Mouse (Mus musculus) kidney, adult 9 months (tissue): ENCODE data around the gene 3830417A13Rik.

Experiments
- DNase-seq: peaks from one replicate; pipeline ENCODE4 v3.0.0; 2022

The 3830417A13Rik gene

DNA sequence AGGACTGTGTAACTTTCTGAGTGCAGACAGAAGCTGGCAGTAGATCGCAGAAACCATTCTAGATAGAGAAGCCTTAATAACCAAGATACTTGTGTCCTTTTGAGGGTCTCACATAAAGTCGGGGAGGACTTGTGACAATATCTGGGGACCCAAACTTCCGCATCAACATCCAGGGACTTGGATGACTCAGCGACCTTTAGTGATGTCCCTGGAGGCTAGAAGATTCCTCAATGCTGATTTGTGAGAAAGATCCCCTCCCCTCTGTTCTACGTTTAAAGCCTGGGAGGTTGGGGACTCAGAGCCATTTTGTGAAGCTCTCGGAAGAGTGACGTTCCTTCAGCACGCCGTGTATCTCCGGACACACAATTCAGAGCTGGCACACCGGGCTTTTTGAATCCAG lies at the start of gene 3830417A13Rik:
3830417A13Rik (plus strand) TSS at position 301 of the 400 bp plus-strand sequence.
- DNase-seq = no peak

DNA sequence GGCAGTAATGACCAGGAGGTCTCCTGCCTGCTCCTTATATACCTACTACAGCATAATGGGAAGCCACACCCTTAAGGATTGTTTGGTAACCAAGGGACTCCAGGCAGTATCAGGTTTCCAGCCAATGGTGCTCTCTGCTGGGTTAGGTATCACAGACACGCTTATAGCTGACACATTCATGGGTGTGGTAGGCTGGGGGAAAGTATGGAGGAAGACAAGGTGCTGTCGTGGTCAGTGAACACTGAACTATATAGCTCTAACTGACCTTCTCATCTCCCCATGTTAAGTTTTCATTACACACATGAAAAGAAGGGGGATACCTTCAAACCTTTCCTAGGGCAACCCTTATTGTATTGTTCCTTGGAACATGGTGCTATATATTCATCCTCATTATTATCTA lies 21.2 kb upstream of the 3830417A13Rik start, which contains the start of gene Gm6760:
Gm6760 (minus strand) TSS at position 101 of the 400 bp plus-strand sequence.
- DNase-seq = no peak

DNA sequence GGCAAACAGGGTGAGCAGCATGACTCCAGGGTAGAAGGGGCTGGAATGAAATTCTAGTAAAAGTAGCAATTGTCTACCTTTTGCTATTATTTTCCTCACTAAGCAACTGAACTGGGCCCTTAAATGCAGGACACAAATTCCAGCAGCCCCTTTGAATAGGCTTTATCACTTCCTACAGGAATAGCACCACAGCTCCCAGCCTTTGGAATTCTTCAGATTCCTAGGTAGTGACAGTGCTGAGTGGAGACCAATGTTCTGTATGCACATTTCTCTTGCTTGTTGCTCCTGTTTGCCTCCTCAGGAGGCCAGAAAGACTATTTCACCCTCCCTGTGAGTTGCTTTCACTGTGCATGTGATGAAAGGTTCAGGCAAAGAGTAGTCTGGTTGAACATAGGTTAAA lies 7.9 kb downstream of the 3830417A13Rik start:
- DNase-seq = no peak
